Mouse (Mus musculus): ENCODE data around the gene M6pr.
A peak's percentile ranks its signal among the peaks of the same experiment; 100 is the strongest.

The M6pr gene

DNA sequence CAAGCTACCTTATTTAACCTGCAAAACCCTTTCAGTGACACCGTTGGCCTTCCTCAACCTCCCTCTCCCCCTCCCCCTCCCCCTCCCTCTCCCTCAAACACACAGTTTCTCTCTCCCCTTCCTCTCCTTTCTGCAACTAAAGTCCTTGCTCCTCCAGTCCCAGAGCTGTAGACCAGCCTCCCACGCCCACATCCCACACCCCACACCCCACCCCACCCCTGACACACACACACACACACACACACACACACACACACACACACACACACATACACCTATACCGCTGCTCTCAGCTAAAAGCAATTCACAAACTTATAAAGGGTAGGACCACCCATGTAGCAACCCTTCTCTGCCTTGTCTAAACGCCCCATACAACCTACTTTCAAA lies 10.3 kb upstream of the M6pr start:
- no peak for DNase-seq (ENCODE audit: inconsistent ontology term)

- DNase-seq (ENCODE audit: inconsistent ontology term): no peak
These were observed 8.8 kb upstream of the M6pr start for GRCm38 (mm10) chr6:122299621-122300133.

- no peak for DNase-seq (ENCODE audit: inconsistent ontology term)
These were observed 6.4 kb upstream of the M6pr start for GRCm38 (mm10) chr6:122302121-122302520.

DNA sequence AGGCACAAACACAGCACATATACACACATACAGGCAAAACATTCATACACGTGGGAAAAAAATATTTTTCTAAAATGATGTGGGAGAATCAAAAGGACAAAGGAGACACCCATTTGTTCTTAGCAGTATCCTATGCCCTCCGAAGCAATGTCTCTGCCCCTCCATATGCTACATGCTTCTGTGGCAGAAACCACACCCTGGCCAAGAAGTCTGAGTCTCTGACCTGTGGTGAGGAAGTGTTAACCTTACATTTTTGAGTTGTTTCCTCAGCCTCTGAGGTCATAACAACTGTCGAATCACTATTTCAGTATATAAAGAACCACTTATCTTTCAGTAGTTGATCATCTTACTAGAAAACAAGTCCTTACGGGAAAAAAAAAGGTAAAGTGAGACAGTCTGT lies 5.9 kb upstream of the M6pr start:
- DNase-seq (ENCODE audit: inconsistent ontology term): no peak

DNA sequence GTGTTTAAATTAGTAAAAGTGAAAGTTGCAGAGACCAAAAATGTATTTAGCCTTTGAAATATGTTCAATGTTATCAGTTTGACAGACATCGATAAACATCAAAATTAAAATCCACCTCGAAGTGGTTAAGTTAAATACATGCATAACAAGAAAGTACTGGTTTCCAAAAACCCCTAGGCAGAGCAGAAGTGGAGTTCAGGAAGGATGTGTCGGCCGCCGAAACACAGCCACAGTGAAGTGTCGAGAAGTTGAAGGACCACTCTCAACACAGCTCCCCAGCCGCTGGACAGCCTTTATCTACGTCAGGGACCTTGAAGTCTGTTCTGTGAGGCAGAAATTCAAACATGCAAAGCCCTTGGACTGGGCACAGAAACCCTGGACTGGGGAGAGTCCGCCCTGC lies 5.0 kb upstream of the M6pr start:
- no peak for DNase-seq (ENCODE audit: inconsistent ontology term)

GRCm38 (mm10) chr6:122304355-122304754 lies 4.2 kb upstream of the M6pr start:
- DNase-seq (ENCODE audit: inconsistent ontology term): peak; percentile 27

DNA sequence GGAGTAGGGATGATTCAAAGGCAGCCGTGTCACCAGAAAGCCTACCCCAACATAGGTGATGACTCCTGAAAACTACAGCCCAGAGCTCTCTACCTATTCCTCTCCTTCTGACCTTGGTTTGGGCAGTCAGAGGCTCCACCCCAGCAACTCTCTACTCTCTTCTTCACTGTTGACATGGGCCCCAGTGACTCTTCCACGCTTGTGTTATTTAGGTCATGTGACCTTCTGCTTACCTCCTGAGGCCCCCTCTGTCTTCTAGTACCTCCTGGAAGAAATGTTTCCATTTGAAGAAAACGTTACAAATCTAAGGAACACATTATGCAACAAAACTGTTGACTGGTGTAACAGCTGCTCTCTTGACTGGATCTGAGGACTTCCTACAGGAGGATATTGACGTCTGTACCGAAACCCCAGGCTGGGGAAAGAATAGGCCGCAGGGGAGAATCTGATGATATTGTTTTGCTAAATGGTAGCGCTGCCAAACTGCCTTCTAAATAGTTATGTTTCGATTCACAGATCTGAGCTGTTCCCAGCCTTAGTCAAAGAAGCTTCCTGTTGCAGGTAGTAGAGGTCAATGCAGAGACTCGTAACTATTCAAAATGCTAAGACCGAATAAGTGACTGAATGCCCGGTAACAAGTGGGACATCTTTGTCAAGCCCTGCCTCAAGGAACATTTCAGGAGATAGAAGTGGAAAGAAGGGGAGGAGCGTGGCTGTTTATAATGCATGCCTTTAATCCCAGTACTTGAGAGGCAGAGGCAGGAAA lies 3.5 kb upstream of the M6pr start:
- no peak for DNase-seq (ENCODE audit: inconsistent ontology term)

DNA sequence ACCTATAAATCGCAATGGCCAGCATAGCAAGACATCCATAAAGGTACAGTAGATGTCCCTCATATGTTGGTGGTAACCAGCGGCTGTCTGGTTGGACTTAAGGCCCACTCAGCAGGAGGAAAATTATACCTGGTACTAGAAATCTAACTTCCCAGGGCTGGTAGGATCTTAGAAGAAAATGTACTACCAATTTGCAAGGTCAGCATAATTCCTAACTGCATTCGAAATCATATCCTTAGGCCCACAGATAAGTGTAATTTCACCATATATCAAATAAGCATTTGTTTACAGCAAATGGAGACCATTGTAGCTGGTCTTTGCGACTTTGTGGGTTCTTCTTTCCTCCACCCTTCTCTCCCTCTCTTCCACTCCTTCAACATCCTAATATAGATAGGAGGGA lies 1.8 kb upstream of the M6pr start:
- no peak for DNase-seq (ENCODE audit: inconsistent ontology term)

- DNase-seq (ENCODE audit: inconsistent ontology term): no peak
These were observed 400 bp upstream of the M6pr start for GRCm38 (mm10) chr6:122308136-122308504.

GRCm38 (mm10) chr6:122309446-122309960 lies 983 bp downstream of the M6pr start:
- peak; percentile 25 for DNase-seq (ENCODE audit: inconsistent ontology term)

DNA sequence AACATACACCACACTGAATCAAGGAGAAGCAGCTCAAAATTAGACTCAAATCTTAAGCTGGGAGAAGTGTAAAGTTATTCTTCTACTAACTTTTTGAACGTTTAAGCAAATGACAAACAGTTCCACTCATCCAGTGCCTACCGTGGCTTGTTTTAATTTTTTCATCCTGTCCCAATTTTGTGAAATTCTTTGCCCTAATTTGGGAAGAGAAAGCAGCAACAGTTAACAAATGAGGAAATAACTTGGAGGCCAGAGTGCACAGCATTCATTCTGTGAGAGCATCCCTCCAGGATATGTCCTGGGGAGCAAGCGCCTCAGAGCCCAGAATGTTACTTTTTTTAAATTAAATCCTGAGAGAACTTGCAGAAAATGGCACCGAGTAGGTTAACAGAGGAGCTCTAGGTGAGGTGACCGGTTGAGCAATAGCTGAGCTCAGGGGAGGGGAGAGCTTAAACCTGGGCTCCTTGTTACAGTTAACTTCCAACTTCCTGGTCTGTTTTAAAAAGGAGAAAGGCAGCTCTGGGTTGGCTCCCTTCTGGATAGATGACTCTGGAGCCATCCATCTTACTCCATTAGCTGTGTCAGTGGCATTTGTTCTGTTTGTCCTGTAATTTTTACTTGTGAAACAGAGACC lies 1.8 kb downstream of the M6pr start:
- peak; percentile 48 for DNase-seq (ENCODE audit: inconsistent ontology term)

DNA sequence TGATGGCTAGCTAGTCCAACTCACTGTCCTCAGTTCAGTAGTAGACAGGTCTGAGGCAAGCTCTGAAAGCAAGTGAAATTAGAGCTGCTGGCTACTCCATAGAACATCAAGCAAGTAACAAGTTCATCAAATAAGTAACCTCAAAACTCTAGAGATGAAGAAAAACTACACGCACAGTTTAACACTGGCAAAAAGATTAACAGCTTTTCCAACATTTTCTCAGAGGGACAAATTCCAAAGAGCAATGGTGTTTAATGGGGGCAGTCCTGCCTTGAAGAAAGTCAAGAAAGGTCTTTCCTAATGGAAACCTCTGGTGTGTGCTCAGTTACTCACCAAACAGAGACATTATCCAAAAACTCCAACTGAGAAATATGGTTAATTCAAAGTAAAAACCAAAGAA lies 10.2 kb downstream of the M6pr start:
- no peak for DNase-seq (ENCODE audit: inconsistent ontology term)

- DNase-seq (ENCODE audit: inconsistent ontology term): no peak
These were observed 16.9 kb downstream of the M6pr start for GRCm38 (mm10) chr6:122325361-122325975.

DNA sequence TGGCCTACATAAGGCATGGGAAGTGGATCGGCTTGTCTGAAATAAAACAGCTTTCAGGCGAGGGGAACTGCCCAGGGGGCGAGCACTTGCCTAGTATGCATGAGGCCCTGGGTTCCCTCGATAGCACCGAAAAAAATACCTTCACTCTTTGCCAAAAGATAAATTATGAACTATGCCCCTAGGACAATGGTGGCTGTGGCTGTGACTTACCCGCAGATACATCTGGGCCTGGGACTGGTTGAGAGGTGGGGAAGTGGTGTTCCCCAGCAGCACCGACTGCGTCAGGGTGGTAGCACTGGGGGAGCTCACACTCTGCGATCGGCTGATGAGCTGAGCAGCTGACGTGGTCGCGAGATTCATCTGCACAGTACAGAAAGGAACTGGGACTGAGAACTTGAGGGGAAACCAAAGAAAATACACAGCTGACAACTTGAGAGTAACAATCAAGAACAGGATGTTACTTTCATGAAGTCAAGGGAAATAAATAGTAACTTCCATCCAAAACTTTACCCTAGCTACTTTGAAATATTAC lies 24.6 kb downstream of the M6pr start:
- DNase-seq (ENCODE audit: inconsistent ontology term): no peak

DNA sequence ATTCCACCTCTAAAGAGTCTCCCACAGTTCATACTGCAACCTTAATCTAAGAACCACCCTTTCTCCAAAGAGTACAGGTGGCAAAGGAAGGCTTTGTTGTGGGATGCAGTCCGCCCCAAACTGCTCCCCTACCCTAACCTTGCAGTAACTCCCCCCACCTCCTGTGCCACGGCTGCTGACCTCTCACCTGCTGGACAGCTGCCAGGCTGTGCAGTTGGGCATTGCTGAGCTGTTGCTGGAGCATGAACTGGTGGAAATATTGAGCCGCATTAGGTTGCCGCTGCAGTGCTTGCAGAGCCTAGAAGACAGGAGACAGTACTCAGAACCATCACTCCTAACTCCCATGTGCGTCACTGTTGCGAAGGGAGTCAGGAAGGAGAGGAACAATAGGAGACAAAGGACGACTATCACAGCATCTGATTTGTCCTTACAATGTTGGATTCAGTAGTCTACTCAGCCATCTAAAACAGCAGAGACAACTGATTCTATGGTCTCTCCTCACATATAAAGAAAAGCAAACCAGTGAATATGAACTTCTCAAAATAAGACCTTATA lies 26.3 kb downstream of the M6pr start:
- DNase-seq (ENCODE audit: inconsistent ontology term): no peak

- DNase-seq (ENCODE audit: inconsistent ontology term): peak; percentile 35
These were observed 29.0 kb downstream of the M6pr start for GRCm38 (mm10) chr6:122337546-122337945.

- DNase-seq (ENCODE audit: inconsistent ontology term): peak; percentile 72
These were observed 30.6 kb downstream of the M6pr start for GRCm38 (mm10) chr6:122339047-122339647.

GRCm38 (mm10) chr6:122339648-122340341 lies 31.3 kb downstream of the M6pr start:
- peak; percentile 98 for DNase-seq (ENCODE audit: inconsistent ontology term)

- no peak for DNase-seq (ENCODE audit: inconsistent ontology term)
These were observed 32.0 kb downstream of the M6pr start, which contains the start of gene Phc1 for GRCm38 (mm10) chr6:122340349-122341000. Gene Phc1, minus strand, starts transcription at chr6:122340561.

DNA sequence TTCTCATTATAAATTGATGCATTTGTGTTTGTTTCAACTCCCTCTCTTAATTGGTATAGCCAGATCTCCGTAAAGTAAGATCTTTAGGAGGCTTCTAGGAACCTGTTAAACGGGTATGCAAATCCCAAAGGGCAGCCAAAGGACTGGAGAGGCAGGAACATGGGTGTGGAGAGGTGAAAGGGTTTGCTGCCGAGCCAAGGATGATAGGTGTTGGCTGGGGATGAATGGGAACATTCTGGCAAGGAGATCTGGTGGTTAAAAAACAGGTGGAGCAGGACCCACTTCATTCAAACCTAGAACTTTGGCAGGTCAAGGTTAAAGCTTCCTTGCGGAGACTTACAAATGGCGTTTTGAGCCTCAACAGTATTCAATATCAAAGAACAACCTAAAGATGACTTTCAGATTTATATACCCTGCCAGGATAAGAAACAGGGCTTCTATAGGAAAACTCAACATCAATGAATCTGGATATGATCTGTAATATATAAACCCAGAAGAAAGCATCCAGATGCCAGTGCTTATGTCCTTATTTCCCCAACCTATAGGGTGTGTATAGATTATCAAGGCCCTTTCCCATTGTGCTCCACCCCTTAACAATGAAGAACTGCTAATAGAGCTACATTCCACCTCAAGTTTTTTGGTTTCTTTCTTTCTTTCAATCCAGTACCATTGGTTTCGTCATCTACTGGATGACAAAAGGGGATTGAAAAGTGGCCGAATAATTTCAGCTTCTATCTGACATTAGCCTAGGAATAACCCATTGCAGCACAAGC lies 32.7 kb downstream of the M6pr start:
- no peak for DNase-seq (ENCODE audit: inconsistent ontology term)

Measured in Muller cell, postnatal 12 days (primary cell).